Mouse (Mus musculus): ENCODE data around the gene Apoc3.

GRCm38 (mm10) chr9:46188370-46188769, 47.1 kb downstream of the Apoc3 start:
- TF ChIP-seq EP300 (IDR thresholded peaks at IDR 0.05; ENCODE audit: low read depth in 1 of 2, low read length in 2 of 2) = no peak
- no peak for TF ChIP-seq ZC3H11A (IDR thresholded peaks at IDR 0.05; ENCODE audit: low read depth, low read length)
- TF ChIP-seq GATA1 (IDR thresholded peaks at IDR 0.05; ENCODE audit: low read depth, low read length) = no peak
- TF ChIP-seq NELFE (IDR thresholded peaks at IDR 0.05; ENCODE audit: low read depth, low read length) = no peak
- no peak for TF ChIP-seq CTCF (IDR thresholded peaks at IDR 0.05 in 2 of 3, conservative IDR thresholded peaks at IDR 0.05 in 1 of 3; ENCODE audit: control insufficient read depth in 1 of 3, insufficient read depth in 1 of 3, low read depth in 2 of 3, low read length in 3 of 3, poor library complexity in 1 of 3, severe bottlenecking in 1 of 3)
